Mouse (Mus musculus) forebrain, embryonic 11.5 days (tissue): ENCODE data around the gene Dmap1. TPM values are rescaled to one million over a fixed set of nuclear protein-coding genes. Genes with fewer than 3 reads are reported as not detected.

ENCODE experiments used
- ATAC-seq: fragments of 200-750 bp; cut with Nextera tagmentation; replicated peaks from 2 replicates; pipeline ENCODE4 v1.8.0; 2017; ENCODE audit warnings: moderate TSS enrichment; ENCODE audit not compliant: low FRiP score
- DNase-seq: peaks from one replicate; pipeline ENCODE4 v3.0.0-alpha.2; 2017; ENCODE audit warnings: low spot score
- H3K27ac ChIP-seq: fragments of 300-500 bp; sonication (generic); 2 replicates; pipeline ENCODE4 v1.5.1; 2014; ENCODE audit warnings: low read depth, low read length
- H3K27me3 ChIP-seq: fragments of 300-500 bp; sonication (generic); 2 replicates; pipeline ENCODE4 v1.6.1; 2014; ENCODE audit warnings: mild to moderate bottlenecking, low read length, mixed read lengths; ENCODE audit not compliant: control insufficient read depth, insufficient read depth
- H3K36me3 ChIP-seq: fragments of 300-500 bp; sonication (generic); 2 replicates; pipeline ENCODE4 v1.6.1; 2014; ENCODE audit warnings: mild to moderate bottlenecking, low read length, moderate library complexity, mixed read lengths; ENCODE audit not compliant: control insufficient read depth, insufficient read depth
- H3K4me1 ChIP-seq: fragments of 300-500 bp; sonication (generic); replicated peaks from 2 replicates; pipeline ENCODE4 v1.6.1; 2014; ENCODE audit warnings: low read length, mixed read lengths; ENCODE audit not compliant: control insufficient read depth, insufficient read depth
- H3K4me2 ChIP-seq: fragments of 300-500 bp; sonication (generic); 2 replicates; pipeline ENCODE4 v1.6.1; 2014; ENCODE audit warnings: low read depth, mild to moderate bottlenecking, low read length, moderate library complexity, mixed read lengths; ENCODE audit not compliant: severe bottlenecking
- H3K4me3 ChIP-seq: fragments of 300-500 bp; sonication (generic); 2 replicates; pipeline ENCODE4 v1.5.1; 2014; ENCODE audit warnings: low read depth, low read length
- H3K9ac ChIP-seq: fragments of 300-500 bp; sonication (generic); 2 replicates; pipeline ENCODE4 v1.6.1; 2014; ENCODE audit warnings: low read length
- H3K9me3 ChIP-seq: fragments of 300-500 bp; sonication (generic); 2 replicates; pipeline ENCODE4 v1.6.1; 2016; ENCODE audit warnings: low read length, mixed read lengths; ENCODE audit not compliant: control insufficient read depth
- WGBS: fragments of 180-500 bp; shearing (Covaris S2); extraction: QIAGEN DNeasy Blood & Tissue Kit; methylation state at CpG from one replicate; pipeline ENCODE4 v1.1.7; 2014; 5-methylcytosine and 5-hydroxymethylcytosine counted together
- polyA plus RNA-seq: library from polyadenylated mRNA; unstranded; fragments of >200 nt; fragmentation: Nextera tagmentation; extraction: Ambion mirVana; gene quantifications from 2 replicates; pipeline ENCODE4 v1.2.1, GENCODE M21; 2014

Gene Dmap1
- polyA plus RNA-seq, 1 experiment from 2014 or later = 79.1 TPM

GRCm38 (mm10) chr4:117651626-117652101 is 30.4 kb downstream of the Dmap1 start:
- ATAC-seq = no peak; the same call in 1 of the 2 replicates
- WGBS = 10% methylated on average over 8 of the region's 8 CpGs
- no peak overlapping the region for H3K27ac ChIP-seq
- peaks cover 48% of the 10 kb centered on the region for H3K4me1 ChIP-seq
- H3K36me3 ChIP-seq = no peaks in the 10 kb centered on the region
- H3K9ac ChIP-seq = no peak overlapping the region
- H3K4me3 ChIP-seq = no peak overlapping the region
- H3K9me3 ChIP-seq = no peaks in the 10 kb centered on the region
- no peak overlapping the region for H3K4me2 ChIP-seq
- H3K27me3 ChIP-seq = no peaks in the 10 kb centered on the region
- peak; percentile 64 for DNase-seq

DNA sequence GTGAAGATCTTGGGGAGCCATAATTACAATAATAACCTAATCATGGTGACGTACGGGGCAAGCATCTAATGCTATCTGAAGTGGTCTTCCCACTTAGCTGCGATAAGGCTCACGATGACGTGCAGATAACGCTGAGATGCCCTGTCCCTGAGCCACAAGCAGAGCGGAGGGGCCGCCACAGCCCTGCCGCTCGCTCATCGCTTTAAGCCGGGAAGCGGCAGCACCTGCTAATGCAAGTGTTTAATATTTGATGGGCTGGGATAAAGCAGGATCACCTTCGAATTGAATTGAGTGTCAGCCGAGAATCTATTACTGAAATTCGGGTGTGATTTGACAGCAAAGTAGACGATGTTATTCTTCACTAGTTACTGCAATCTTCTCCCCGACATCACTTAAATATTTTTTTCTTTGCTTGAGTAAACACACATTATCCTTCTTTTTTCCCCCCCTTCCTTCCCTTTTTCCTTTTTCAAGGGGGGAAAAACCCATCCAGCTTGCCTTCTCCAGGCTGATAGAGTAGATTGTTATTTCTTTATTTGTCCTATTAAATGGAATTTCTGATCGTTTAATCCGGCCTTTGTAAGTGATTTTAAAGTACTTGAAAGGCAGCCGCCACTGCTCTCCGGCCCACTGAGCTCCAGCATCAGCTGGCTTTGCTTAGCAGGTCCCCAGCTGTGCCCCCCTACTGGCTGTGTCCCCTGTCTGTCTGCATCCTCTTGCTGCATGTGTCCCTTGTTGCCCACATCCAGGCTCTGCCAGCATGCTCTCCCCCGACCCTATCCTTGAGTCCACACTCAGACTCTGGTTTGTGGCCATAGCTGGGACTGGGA is 34.9 kb downstream of the Dmap1 start:
- no peak for ATAC-seq
- Histone ChIP-seq H3K36me3 (no peaks in the 10 kb centered on the region), H3K9ac (peak overlapping the region; percentile 23; the same call in 1 of the 2 replicates), H3K4me3 (no peak overlapping the region), H3K4me2 (no peak overlapping the region), H3K27ac (0 out of 2 replicates have a peak overlapping the region, but pooled peaks have one; percentile 27), H3K9me3 (no peaks in the 10 kb centered on the region), H3K27me3 (no peaks in the 10 kb centered on the region), H3K4me1 (peaks cover 48% of the 10 kb centered on the region)
- WGBS = 20% methylated on average over 23 of the region's 23 CpGs
- no peak for DNase-seq

DNA sequence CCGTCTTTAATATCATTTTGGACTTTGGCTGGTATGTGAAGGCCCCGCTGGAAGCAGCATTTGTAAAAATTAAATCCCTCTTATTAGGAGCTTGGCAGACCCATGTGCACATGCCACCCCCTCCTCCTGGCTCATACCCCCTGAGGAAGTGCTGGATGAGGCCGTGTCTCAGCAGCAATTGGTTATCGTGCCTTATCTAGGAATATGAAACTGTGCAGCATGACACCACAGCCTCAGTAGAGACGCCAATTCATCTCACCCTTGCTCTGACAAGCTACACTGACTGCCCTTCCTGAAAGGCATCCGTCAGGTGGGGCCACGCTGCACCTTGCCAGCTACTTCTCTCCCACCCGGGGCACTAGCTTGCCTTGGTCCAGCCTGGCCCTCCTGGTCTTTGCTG is 35.6 kb downstream of the Dmap1 start:
- no peaks in the 10 kb centered on the region for H3K36me3 ChIP-seq
- H3K4me3 ChIP-seq = no peak overlapping the region
- DNase-seq (no peak), ATAC-seq (no peak)
- peak overlapping the region; percentile 71; the same call in 1 of the 2 replicates for H3K27ac ChIP-seq
- 45% methylated on average over 8 of the region's 8 CpGs for WGBS
- H3K4me1 ChIP-seq = peaks cover 43% of the 10 kb centered on the region
- H3K9ac ChIP-seq = peak overlapping the region; percentile 23
- H3K27me3 ChIP-seq = no peaks in the 10 kb centered on the region
- no peak overlapping the region for H3K4me2 ChIP-seq
- H3K9me3 ChIP-seq = no peaks in the 10 kb centered on the region

GRCm38 (mm10) chr4:117645859-117646258 is 36.2 kb downstream of the Dmap1 start:
- H3K36me3 ChIP-seq = no peaks in the 10 kb centered on the region
- H3K4me1 ChIP-seq = peaks cover 40% of the 10 kb centered on the region
- 68% methylated on average over 2 of the region's 2 CpGs for WGBS
- DNase-seq (no peak), ATAC-seq (no peak; the same call in 1 of the 2 replicates)
- H3K4me2 ChIP-seq = no peak overlapping the region
- H3K9me3 ChIP-seq = no peaks in the 10 kb centered on the region
- H3K27ac ChIP-seq = peak overlapping the region; percentile 71
- no peaks in the 10 kb centered on the region for H3K27me3 ChIP-seq
- peak overlapping the region; percentile 16; the same call in 1 of the 2 replicates for H3K9ac ChIP-seq
- H3K4me3 ChIP-seq = no peak overlapping the region

DNA sequence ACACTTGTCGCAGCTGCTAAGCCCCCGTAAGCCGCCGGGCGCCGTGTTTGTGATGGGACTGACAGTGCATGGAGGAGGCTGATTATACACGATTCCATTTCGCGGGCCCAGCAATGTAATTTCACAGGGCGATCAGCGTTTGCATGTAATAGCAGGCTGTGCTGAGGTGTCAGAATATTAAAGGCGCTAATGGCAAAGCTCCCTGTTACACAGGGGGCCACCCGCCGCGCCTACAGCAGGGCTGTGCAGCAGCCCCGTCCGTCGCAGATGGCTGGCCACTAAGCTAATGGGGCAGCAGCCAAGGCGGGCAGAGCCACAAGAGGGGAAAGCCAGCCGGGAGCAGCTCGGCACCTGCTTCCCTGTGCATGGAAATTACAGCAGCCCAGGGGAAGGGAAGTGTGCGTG is 37.0 kb downstream of the Dmap1 start:
- H3K9ac ChIP-seq = no peak overlapping the region
- 39% methylated on average over 22 of the region's 22 CpGs for WGBS
- H3K4me2 ChIP-seq = 0 out of 2 replicates have a peak overlapping the region, but pooled peaks have one; percentile 18
- no peak overlapping the region for H3K4me3 ChIP-seq
- DNase-seq = peak; percentile 75
- H3K4me1 ChIP-seq = peaks cover 38% of the 10 kb centered on the region
- no peaks in the 10 kb centered on the region for H3K36me3 ChIP-seq
- no peaks in the 10 kb centered on the region for H3K9me3 ChIP-seq
- ATAC-seq = peak; percentile 83
- H3K27me3 ChIP-seq = no peaks in the 10 kb centered on the region
- H3K27ac ChIP-seq = peak overlapping the region; percentile 71

DNA sequence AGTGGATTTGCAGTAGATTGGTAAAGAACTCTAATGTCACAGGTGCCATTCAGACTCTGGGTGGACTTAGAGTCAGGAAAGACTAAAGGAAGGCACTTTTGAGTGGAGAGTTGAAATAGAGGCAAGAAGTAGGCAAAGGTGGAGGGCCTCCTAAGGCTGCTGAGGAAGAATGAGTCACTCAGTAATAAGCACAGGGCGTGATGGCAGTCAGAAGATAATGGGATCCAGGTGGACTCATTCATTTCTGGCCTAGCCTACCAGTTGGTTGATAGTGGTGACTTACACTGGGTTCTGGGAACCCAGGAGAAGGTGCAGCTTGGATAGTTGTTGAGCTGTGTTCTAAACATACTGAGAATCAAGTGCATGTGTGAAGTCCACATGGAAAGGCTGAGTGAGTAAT is 40.3 kb downstream of the Dmap1 start:
- H3K27me3 ChIP-seq = no peaks in the 10 kb centered on the region
- 81% methylated on average over 1 of the region's 1 CpGs for WGBS
- no peak overlapping the region for H3K9ac ChIP-seq
- no peak overlapping the region for H3K27ac ChIP-seq
- ATAC-seq (no peak), DNase-seq (no peak)
- no peak overlapping the region for H3K4me2 ChIP-seq
- peaks cover 27% of the 10 kb centered on the region for H3K4me1 ChIP-seq
- H3K9me3 ChIP-seq = no peaks in the 10 kb centered on the region
- no peaks in the 10 kb centered on the region for H3K36me3 ChIP-seq
- no peak overlapping the region for H3K4me3 ChIP-seq

DNA sequence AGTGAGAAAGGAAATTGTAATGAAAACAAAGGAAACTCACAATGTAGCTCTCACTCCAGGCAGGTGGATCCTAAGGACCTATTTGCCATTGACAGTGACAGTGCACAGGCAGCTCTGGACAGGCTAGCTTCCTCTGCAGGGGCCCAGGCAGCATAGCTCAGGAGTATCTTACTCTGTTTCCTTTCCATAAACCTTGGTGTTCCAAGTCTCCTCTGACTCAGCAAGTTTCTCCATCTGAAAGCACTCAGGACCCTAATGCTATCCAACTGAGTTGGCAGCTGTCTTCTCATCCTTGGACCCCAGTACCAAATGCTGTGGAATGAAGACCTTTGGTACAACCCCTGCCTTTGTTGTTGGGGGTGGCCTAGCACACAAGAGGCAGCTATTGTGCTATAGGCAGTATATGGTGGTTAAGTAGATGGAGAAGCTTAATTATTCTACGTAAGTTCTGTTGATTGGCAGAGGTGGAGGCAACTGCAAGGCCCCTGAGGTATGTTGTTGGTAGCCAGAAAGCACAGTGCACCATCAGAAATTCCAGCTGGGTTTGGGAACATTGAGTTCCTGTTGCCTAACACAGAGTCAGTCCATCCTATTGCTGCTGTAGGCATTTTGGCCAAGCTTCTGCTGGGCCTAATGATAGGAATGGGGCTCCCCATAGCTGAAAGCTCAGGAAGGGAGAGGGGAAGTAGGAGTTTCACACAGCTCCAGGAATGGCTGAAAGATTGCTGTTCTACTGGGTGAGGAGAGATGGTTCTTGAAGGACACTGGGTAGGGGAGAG is 41.0 kb downstream of the Dmap1 start:
- no peaks in the 10 kb centered on the region for H3K36me3 ChIP-seq
- H3K4me3 ChIP-seq = no peak overlapping the region
- ATAC-seq (no peak), DNase-seq (no peak)
- H3K9ac ChIP-seq = no peak overlapping the region
- H3K4me1 ChIP-seq = peaks cover 23% of the 10 kb centered on the region
- H3K9me3 ChIP-seq = no peaks in the 10 kb centered on the region
- no peaks in the 10 kb centered on the region for H3K27me3 ChIP-seq
- H3K4me2 ChIP-seq = no peak overlapping the region
- no peak overlapping the region for H3K27ac ChIP-seq
- 90% methylated on average over 1 of the region's 1 CpGs for WGBS

GRCm38 (mm10) chr4:117636891-117637613 is 45.0 kb downstream of the Dmap1 start:
- Histone ChIP-seq H3K9me3 (no peaks in the 10 kb centered on the region), H3K27ac (peak overlapping the region; percentile 26; the same call in 1 of the 2 replicates), H3K36me3 (no peaks in the 10 kb centered on the region), H3K27me3 (no peaks in the 10 kb centered on the region), H3K4me2 (peak overlapping the region; percentile 12; the same call in 1 of the 2 replicates), H3K4me1 (peaks cover 9% of the 10 kb centered on the region; the same call in 1 of the 2 replicates), H3K4me3 (no peak overlapping the region), H3K9ac (peak overlapping the region; percentile 37)
- ATAC-seq (no peak; the same call in 1 of the 2 replicates), DNase-seq (no peak)
- 19% methylated on average over 22 of the region's 22 CpGs for WGBS
